Mouse (Mus musculus) spleen, adult 2 months (tissue): ENCODE measurements around the gene Slc19a1. TPM values are rescaled to one million over a fixed set of nuclear protein-coding genes. Genes with fewer than 3 reads are reported as not detected.

ENCODE experiments used
- DNase-seq, 2 experiments: peaks; one replicate each; pipeline versions ENCODE4 v3.0.0 to v3.0.0-alpha.2; 2012 to 2021; ENCODE audit warnings: low spot score in 2 of 2, low read depth in 1 of 2
- H3K27ac ChIP-seq: fragments of 200-500 bp; 2 replicates; pipeline ENCODE4 v1.5.1; 2012; ENCODE audit warnings: low read length, inconsistent platforms; ENCODE audit not compliant: insufficient read depth
- H3K27me3 ChIP-seq: fragments of 200-500 bp; 2 replicates; pipeline ENCODE4 v1.6.1; 2012; ENCODE audit warnings: mild to moderate bottlenecking, moderate library complexity, low read length, inconsistent platforms; ENCODE audit not compliant: control insufficient read depth, insufficient read depth
- H3K36me3 ChIP-seq: fragments of 200-500 bp; 2 replicates; pipeline ENCODE4 v1.6.1; 2012; ENCODE audit warnings: mild to moderate bottlenecking, low read length, inconsistent platforms; ENCODE audit not compliant: control insufficient read depth, insufficient read depth
- H3K4me1 ChIP-seq: fragments of 200-500 bp; 2 replicates; pipeline ENCODE4 v1.6.1; 2011; ENCODE audit warnings: inconsistent platforms; ENCODE audit not compliant: control insufficient read depth, insufficient read depth, insufficient read length
- H3K4me3 ChIP-seq: fragments of 200-500 bp; 2 replicates; pipeline ENCODE4 v1.5.1; 2011; ENCODE audit warnings: mild to moderate bottlenecking, inconsistent platforms; ENCODE audit not compliant: insufficient read depth, insufficient read length; ENCODE audit errors: extremely low read depth
- CTCF ChIP-seq: fragments of 200-500 bp; IDR thresholded peaks from 2 replicates; pipeline ENCODE4 v1.5.1; 2011; ENCODE audit warnings: mild to moderate bottlenecking, inconsistent platforms; ENCODE audit not compliant: insufficient read depth, insufficient read length, insufficient replicate concordance; ENCODE audit errors: extremely low read depth
- POLR2A ChIP-seq: fragments of 200-500 bp; IDR thresholded peaks from 2 replicates; pipeline ENCODE4 v1.6.1; 2011; ENCODE audit warnings: low read depth, low read length, inconsistent platforms
- WGBS: fragments of 180-500 bp; shearing (Covaris S2); methylation state at CpG from one replicate; pipeline ENCODE4 v1.1.7; 2018; 5-methylcytosine and 5-hydroxymethylcytosine counted together
- polyA plus RNA-seq: library from polyadenylated mRNA; depleted of rRNA; stranded (reverse); fragments of >200 nt; gene quantifications from 2 replicates; pipeline ENCODE4 v1.2.3, GENCODE M21; 2012

The Slc19a1 gene
- polyA plus RNA-seq, 1 experiment: 46.5 TPM

- Histone ChIP-seq H3K27me3 (no peaks in the 10 kb centered on the region), H3K36me3 (no peaks in the 10 kb centered on the region), H3K4me1 (peaks cover 7% of the 10 kb centered on the region), H3K27ac (no peak overlapping the region), H3K4me3 (peak overlapping the region; percentile 96)
- DNase-seq: peak; percentile 85 to 95
- TF ChIP-seq CTCF (no peak), POLR2A (peak; percentile 55; the same call in 1 of the 2 replicates)
- 1% methylated on average over 49 of the region's 49 CpGs for WGBS
These were observed 716 bp downstream of the Slc19a1 start for GRCm38 (mm10) chr10:77032591-77033322.

- no peak for TF ChIP-seq CTCF
- no peak for TF ChIP-seq POLR2A
- Histone ChIP-seq H3K36me3 (no peaks in the 10 kb centered on the region), H3K27ac (no peak overlapping the region), H3K27me3 (no peaks in the 10 kb centered on the region), H3K4me1 (peaks cover 7% of the 10 kb centered on the region), H3K4me3 (peak overlapping the region; percentile 96)
- under 1% methylated on average over 30 of the region's 30 CpGs for WGBS
- no peak for DNase-seq
These were observed 1.4 kb downstream of the Slc19a1 start for GRCm38 (mm10) chr10:77033323-77034025.

GRCm38 (mm10) chr10:77035487-77035886 is 3.4 kb downstream of the Slc19a1 start:
- Histone ChIP-seq H3K27ac (no peak overlapping the region), H3K4me1 (peaks cover 7% of the 10 kb centered on the region), H3K36me3 (no peaks in the 10 kb centered on the region), H3K27me3 (no peaks in the 10 kb centered on the region), H3K4me3 (no peak overlapping the region)
- TF ChIP-seq POLR2A (no peak), CTCF (no peak)
- 46% methylated on average over 6 of the region's 6 CpGs for WGBS
- DNase-seq: no peak

GRCm38 (mm10) chr10:77038579-77039174 is 6.6 kb downstream of the Slc19a1 start:
- 93% methylated on average over 8 of the region's 8 CpGs for WGBS
- DNase-seq: no peak
- no peak overlapping the region for H3K4me3 ChIP-seq
- peaks cover 6% of the 10 kb centered on the region; the same call in 1 of the 2 replicates for H3K36me3 ChIP-seq
- H3K27ac ChIP-seq: no peak overlapping the region
- H3K27me3 ChIP-seq: no peaks in the 10 kb centered on the region
- TF ChIP-seq POLR2A: no peak
- no peak for TF ChIP-seq CTCF
- H3K4me1 ChIP-seq: peaks cover 7% of the 10 kb centered on the region; the same call in 1 of the 2 replicates

GRCm38 (mm10) chr10:77048196-77048595 is 16.2 kb downstream of the Slc19a1 start:
- TF ChIP-seq CTCF (no peak), POLR2A (no peak)
- Histone ChIP-seq H3K27ac (no peak overlapping the region), H3K36me3 (peaks cover 3% of the 10 kb centered on the region), H3K27me3 (no peaks in the 10 kb centered on the region), H3K4me1 (no peaks in the 10 kb centered on the region), H3K4me3 (no peak overlapping the region)
- no peak for DNase-seq
- WGBS: 78% methylated on average over 4 of the region's 4 CpGs

GRCm38 (mm10) chr10:77048606-77049005 is 16.6 kb downstream of the Slc19a1 start:
- H3K36me3 ChIP-seq: peaks cover 3% of the 10 kb centered on the region
- WGBS: 94% methylated on average over 3 of the region's 3 CpGs

More at GRCm38 (mm10) chr10:77048606-77049005, 16.6 kb downstream of the Slc19a1 start:
- H3K4me3 ChIP-seq: no peak overlapping the region
- H3K4me1 ChIP-seq: no peaks in the 10 kb centered on the region
- TF ChIP-seq POLR2A: no peak
- no peak for TF ChIP-seq CTCF
- DNase-seq: no peak
- no peaks in the 10 kb centered on the region for H3K27me3 ChIP-seq
- H3K27ac ChIP-seq: no peak overlapping the region
